Mouse (Mus musculus) neural tube, embryonic 12.5 days (tissue): ENCODE measurements around the gene Gsta2. TPM values are rescaled to one million over a fixed set of nuclear protein-coding genes. Genes with fewer than 3 reads are reported as not detected.
"Not testable (repeated sequence)": the region's sequence is repeated elsewhere in the genome, so short reads cannot be mapped to it uniquely, and the experiment has no call there.

Source experiments
- ATAC-seq: fragments of 200-750 bp; cut with Nextera tagmentation; 2 replicates; pipeline ENCODE4 v1.8.0; 2017; ENCODE audit warnings: low read depth, mild to moderate bottlenecking, moderate TSS enrichment, moderate library complexity; ENCODE audit not compliant: low FRiP score
- H3K27ac ChIP-seq: fragments of 300-500 bp; sonication (generic); 2 replicates; pipeline ENCODE4 v1.5.1; 2016
- H3K27me3 ChIP-seq: fragments of 300-500 bp; sonication (generic); replicated peaks from 2 replicates; pipeline ENCODE4 v1.6.1; 2016; ENCODE audit warnings: mild to moderate bottlenecking
- H3K36me3 ChIP-seq: fragments of 300-500 bp; sonication (generic); 2 replicates; pipeline ENCODE4 v1.6.1; 2016; ENCODE audit warnings: mild to moderate bottlenecking
- H3K4me1 ChIP-seq: fragments of 300-500 bp; sonication (generic); 2 replicates; pipeline ENCODE4 v1.6.1; 2016
- H3K4me2 ChIP-seq: fragments of 300-500 bp; sonication (generic); replicated peaks from 2 replicates; pipeline ENCODE4 v1.6.1; 2016; ENCODE audit warnings: mild to moderate bottlenecking
- H3K4me3 ChIP-seq: fragments of 300-500 bp; sonication (generic); 2 replicates; pipeline ENCODE4 v1.5.1; 2016
- H3K9ac ChIP-seq: fragments of 300-500 bp; sonication (generic); 2 replicates; pipeline ENCODE4 v1.6.1; 2016; ENCODE audit warnings: mild to moderate bottlenecking
- H3K9me3 ChIP-seq: fragments of 300-500 bp; sonication (generic); 2 replicates; pipeline ENCODE4 v1.6.1; 2016; ENCODE audit warnings: mild to moderate bottlenecking
- WGBS: fragments of 180-500 bp; shearing (Covaris S2); methylation state at CpG from one replicate; pipeline ENCODE4 v1.1.7; 2016; 5-methylcytosine and 5-hydroxymethylcytosine counted together
- polyA plus RNA-seq: library from polyadenylated mRNA; unstranded; fragments of >200 nt; fragmentation: Nextera tagmentation; extraction: Ambion mirVana; gene quantifications from 2 replicates; pipeline ENCODE4 v1.2.1, GENCODE M21; 2016

Gsta2 gene
- polyA plus RNA-seq, 1 experiment from 2014 or later, result not detected

- WGBS, result 94% methylated on average over 4 of the region's 4 CpGs
- not testable (repeated sequence) for H3K9me3 ChIP-seq, H3K9ac ChIP-seq, H3K4me1 ChIP-seq, H3K4me3 ChIP-seq, H3K27ac ChIP-seq, H3K36me3 ChIP-seq, H3K27me3 ChIP-seq, ATAC-seq, H3K4me2 ChIP-seq
Measured at GRCm38 (mm10) chr9:78342494-78342893, 13.1 kb downstream of the Gsta2 start.

GRCm38 (mm10) chr9:78340324-78340723, 15.3 kb downstream of the Gsta2 start:
- ATAC-seq, result peak; percentile 56
- 16% methylated on average over 8 of the region's 8 CpGs for WGBS
- H3K9me3 ChIP-seq, result not testable (repeated sequence)

GRCm38 (mm10) chr9:78337050-78337449, 18.5 kb downstream of the Gsta2 start:
- H3K9ac ChIP-seq, H3K4me1 ChIP-seq, H3K36me3 ChIP-seq, ATAC-seq, H3K4me3 ChIP-seq, H3K4me2 ChIP-seq, H3K27me3 ChIP-seq, H3K27ac ChIP-seq, H3K9me3 ChIP-seq: not testable (repeated sequence)

More at GRCm38 (mm10) chr9:78340324-78340723, 15.3 kb downstream of the Gsta2 start:
- not testable (repeated sequence) for H3K4me2 ChIP-seq, H3K4me1 ChIP-seq, H3K27me3 ChIP-seq, H3K4me3 ChIP-seq, H3K27ac ChIP-seq, H3K36me3 ChIP-seq, H3K9ac ChIP-seq

GRCm38 (mm10) chr9:78327289-78327688, 28.3 kb downstream of the Gsta2 start, which contains the start of gene Omt2b:
Omt2b (plus strand) TSS chr9:78327589.
- H3K4me2 ChIP-seq, H3K27me3 ChIP-seq, H3K9me3 ChIP-seq, ATAC-seq, H3K9ac ChIP-seq, H3K36me3 ChIP-seq, H3K4me1 ChIP-seq, H3K4me3 ChIP-seq, H3K27ac ChIP-seq: not testable (repeated sequence)
- 89% methylated on average over 1 of the region's 1 CpGs for WGBS

- no peaks in the 10 kb centered on the region for H3K27me3 ChIP-seq
- no peaks in the 10 kb centered on the region for H3K36me3 ChIP-seq
- no peak for ATAC-seq
- H3K9ac ChIP-seq, result no peak overlapping the region
- H3K4me1 ChIP-seq, result no peaks in the 10 kb centered on the region
- H3K27ac ChIP-seq, result no peak overlapping the region
- WGBS, result 33% methylated on average over 1 of the region's 1 CpGs
- no peak overlapping the region for H3K4me2 ChIP-seq
- no peaks in the 10 kb centered on the region for H3K9me3 ChIP-seq
- no peak overlapping the region for H3K4me3 ChIP-seq
Measured at GRCm38 (mm10) chr9:78319499-78319898, 36.1 kb downstream of the Gsta2 start.

- no peaks in the 10 kb centered on the region for H3K4me1 ChIP-seq
- no peaks in the 10 kb centered on the region for H3K27me3 ChIP-seq
- H3K9me3 ChIP-seq, result no peaks in the 10 kb centered on the region
- WGBS, result 81% methylated on average over 2 of the region's 2 CpGs
- no peak within 1 kb of the TSS for H3K4me3 ChIP-seq
- H3K36me3 ChIP-seq, result no peaks in the 10 kb centered on the region
- no peak within 1 kb of the TSS for H3K27ac ChIP-seq
- H3K9ac ChIP-seq, result no peak within 1 kb of the TSS
- no peak for ATAC-seq
- H3K4me2 ChIP-seq, result no peak within 1 kb of the TSS
Measured at GRCm38 (mm10) chr9:78314696-78315095, 40.9 kb downstream of the Gsta2 start, which contains the start of gene Omt2a. Omt2a (minus strand) TSS chr9:78314796.

GRCm38 (mm10) chr9:78308122-78308521, 47.5 kb downstream of the Gsta2 start:
- not testable (repeated sequence) for H3K27me3 ChIP-seq, H3K9me3 ChIP-seq, H3K4me2 ChIP-seq, H3K4me3 ChIP-seq, H3K9ac ChIP-seq, H3K27ac ChIP-seq, H3K4me1 ChIP-seq, H3K36me3 ChIP-seq, ATAC-seq
- whole genome bisulfite sequencing, result 80% methylated on average over 3 of the region's 3 CpGs

GRCm38 (mm10) chr9:78299143-78299542, 56.4 kb downstream of the Gsta2 start:
- not testable (repeated sequence) for H3K4me2 ChIP-seq, ATAC-seq, H3K36me3 ChIP-seq, H3K9me3 ChIP-seq, H3K27me3 ChIP-seq, H3K4me3 ChIP-seq, H3K27ac ChIP-seq, H3K9ac ChIP-seq, H3K4me1 ChIP-seq
- WGBS, result 83% methylated on average over 1 of the region's 1 CpGs

- Histone ChIP-seq H3K4me2 (no peak overlapping the region), H3K9me3 (no peaks in the 10 kb centered on the region), H3K27ac (no peak overlapping the region), H3K4me3 (no peak overlapping the region), H3K27me3 (no peaks in the 10 kb centered on the region), H3K4me1 (no peaks in the 10 kb centered on the region), H3K9ac (no peak overlapping the region), H3K36me3 (no peaks in the 10 kb centered on the region)
- ATAC-seq, result no peak
- WGBS, result 84% methylated on average over 1 of the region's 1 CpGs
Measured at GRCm38 (mm10) chr9:78298232-78298631, 57.4 kb downstream of the Gsta2 start.

- H3K9ac ChIP-seq, H3K4me1 ChIP-seq, H3K4me2 ChIP-seq, H3K9me3 ChIP-seq, H3K27ac ChIP-seq, H3K27me3 ChIP-seq, H3K36me3 ChIP-seq, H3K4me3 ChIP-seq: not testable (repeated sequence)
- WGBS, result 14% methylated on average over 6 of the region's 6 CpGs
- ATAC-seq, result peak; percentile 44; the same call in 1 of the 2 replicates
Measured at GRCm38 (mm10) chr9:78296089-78296488, 59.5 kb downstream of the Gsta2 start.

- 77% methylated on average over 7 of the region's 7 CpGs for WGBS
- H3K4me1 ChIP-seq, result not testable (repeated sequence)
Measured at GRCm38 (mm10) chr9:78294781-78295180, 60.8 kb downstream of the Gsta2 start.

GRCm38 (mm10) chr9:78293683-78294082, 61.9 kb downstream of the Gsta2 start:
- not testable (repeated sequence) for H3K36me3 ChIP-seq, H3K27ac ChIP-seq, H3K4me3 ChIP-seq, ATAC-seq, H3K9me3 ChIP-seq, H3K4me2 ChIP-seq, H3K9ac ChIP-seq, H3K4me1 ChIP-seq, H3K27me3 ChIP-seq
- WGBS, result 83% methylated on average over 1 of the region's 1 CpGs

More at GRCm38 (mm10) chr9:78294781-78295180, 60.8 kb downstream of the Gsta2 start:
- not testable (repeated sequence) for H3K27me3 ChIP-seq, ATAC-seq, H3K9ac ChIP-seq, H3K4me3 ChIP-seq, H3K36me3 ChIP-seq, H3K4me2 ChIP-seq, H3K9me3 ChIP-seq, H3K27ac ChIP-seq

- 90% methylated on average over 8 of the region's 8 CpGs for WGBS
- not testable (repeated sequence) for H3K27ac ChIP-seq, H3K9me3 ChIP-seq, H3K4me2 ChIP-seq, H3K4me1 ChIP-seq, H3K9ac ChIP-seq, ATAC-seq, H3K36me3 ChIP-seq, H3K4me3 ChIP-seq, H3K27me3 ChIP-seq
Measured at GRCm38 (mm10) chr9:78292462-78292861, 63.1 kb downstream of the Gsta2 start.
